Mouse (Mus musculus) urinary bladder, postnatal 14 days (tissue): ENCODE measurements around the gene Stk32c.
A peak's percentile ranks its signal among the peaks of the same experiment; 100 is the strongest.

Source experiments
- DNase-seq: peaks from one replicate; pipeline ENCODE4 v3.0.0; 2021; ENCODE audit warnings: low spot score

Gene Stk32c

DNA sequence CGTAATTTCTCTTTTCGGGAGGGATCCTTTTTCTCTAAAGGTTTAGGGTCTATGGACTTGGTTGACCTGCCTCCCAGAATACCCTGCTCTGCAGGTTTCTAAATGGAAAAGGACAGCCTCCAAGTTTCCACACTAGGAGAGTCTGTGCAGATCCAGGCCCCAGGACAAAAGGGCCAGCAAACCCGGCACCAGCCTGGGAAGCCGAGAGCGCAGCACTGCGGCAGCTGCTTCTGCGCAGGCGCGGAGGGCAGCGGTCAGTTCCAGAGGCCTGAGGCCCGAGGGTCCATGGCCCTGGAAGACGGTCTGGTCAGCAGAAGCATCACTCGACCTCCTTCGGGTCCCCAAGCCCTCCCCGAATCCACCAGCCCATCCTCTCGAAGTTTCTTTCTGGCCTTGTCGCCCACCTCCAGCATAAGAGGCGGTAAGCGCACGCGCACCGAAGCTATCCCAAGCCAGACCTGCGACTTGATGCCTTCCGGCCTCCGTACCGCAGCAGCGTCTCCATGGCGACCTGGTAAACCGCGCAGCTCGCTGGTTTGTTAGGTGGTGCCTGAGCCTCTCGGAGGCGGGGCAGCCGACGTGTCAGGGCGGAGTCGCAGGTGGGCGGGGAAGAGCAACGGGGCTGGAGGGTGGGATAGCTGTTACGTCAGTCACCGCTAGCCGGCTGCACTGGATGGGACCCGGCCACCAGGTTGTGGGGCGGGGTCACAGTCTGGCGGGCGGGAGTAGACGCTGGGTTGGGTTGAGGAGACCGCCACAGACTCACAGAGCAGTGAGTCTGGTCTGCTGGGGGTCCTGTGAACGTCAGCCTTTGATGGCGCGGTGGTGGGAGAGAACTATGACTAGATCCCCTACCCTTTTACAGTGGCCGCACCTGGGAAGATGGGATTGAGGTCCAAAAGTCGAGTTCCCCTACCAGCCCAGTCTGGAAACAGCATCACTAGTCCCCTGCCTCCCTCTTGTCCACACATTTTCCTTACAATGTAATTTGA lies at the start of gene Stk32c, which contains the start of gene Lrrc27:
Gene Stk32c, minus strand, starts transcription at position 554 of the 992 bp plus-strand sequence.
Gene Lrrc27, plus strand, starts transcription at position 235 of the 992 bp plus-strand sequence.
- DNase-seq: peak; percentile 99

DNA sequence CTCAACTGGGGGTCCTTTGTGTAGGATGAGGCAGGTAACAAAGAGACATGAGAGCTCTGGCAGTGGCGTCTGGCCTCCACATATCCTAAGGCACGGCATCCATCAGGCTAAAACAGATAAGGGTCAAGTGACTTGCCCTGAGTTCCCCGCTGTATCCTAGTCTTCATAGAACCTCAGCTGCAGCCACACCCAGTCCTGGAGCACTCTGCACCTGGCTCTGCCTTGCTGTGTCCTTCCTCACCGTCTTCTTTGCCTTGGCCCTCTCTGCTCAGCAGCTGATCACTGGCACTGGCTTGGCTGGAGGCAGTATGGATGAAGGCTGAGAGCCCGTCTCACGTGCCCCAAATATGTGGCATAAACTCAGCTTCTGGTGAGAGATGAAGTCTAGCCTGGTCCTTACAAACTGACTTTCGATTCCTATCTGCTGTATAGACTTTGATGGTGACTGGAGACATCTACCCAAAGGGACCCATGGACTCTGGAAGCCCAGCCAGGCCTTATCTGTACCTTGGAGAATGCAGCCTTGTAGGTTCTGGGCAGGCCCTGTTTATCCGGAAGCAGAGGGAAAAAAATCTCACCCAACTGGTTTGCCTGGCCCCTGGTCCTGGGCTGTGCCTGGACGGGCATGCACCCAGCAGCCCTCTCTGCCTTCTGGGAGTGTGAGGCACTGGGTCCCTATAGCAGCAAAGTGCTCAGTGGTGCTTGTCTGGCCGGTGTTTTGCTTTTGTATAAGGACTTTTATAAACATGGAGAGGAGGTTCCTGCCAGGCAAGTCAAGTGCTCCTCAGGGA lies 44.8 kb upstream of the Stk32c start:
- peak; percentile 90 for DNase-seq

DNA sequence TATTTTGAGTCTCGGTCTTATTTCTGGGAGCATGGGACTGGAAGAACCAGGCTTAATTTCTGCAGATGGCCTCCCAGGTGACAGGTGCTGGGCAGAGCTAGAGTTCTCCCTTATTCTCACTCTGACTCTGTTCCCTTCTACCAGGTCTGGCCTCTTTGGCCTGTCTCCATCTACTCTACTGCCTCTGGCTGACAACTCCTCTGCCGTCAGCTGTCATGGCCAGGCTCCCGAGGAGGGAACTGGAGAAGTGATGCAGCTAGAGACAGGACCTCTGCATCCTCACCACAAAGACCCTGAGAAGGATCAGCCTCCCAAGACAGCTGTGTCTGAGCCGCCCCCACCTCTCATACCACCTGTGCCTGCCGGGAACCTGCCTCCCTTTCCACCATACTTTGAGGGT lies 41.5 kb upstream of the Stk32c start:
- DNase-seq: no peak

DNA sequence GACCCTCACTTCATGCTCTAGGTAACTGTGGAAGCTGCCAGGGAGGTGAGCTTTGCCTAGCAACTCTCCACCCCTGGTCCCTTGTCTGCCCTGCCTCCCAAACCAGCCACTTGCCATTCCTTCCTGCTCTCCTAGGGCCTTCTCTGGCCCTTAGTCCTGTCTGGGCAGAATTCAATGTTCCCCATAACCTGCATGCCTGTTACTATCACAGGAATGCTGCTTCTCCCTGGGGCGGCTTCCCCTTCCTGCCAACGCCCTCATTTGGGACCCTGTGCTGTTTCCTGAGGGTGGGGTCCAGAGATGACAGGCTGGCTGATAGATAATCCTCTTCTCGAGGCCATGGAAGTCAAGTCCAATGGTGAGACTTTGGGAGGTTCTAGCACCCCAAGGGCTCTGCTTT lies 40.4 kb upstream of the Stk32c start:
- DNase-seq: no peak

DNA sequence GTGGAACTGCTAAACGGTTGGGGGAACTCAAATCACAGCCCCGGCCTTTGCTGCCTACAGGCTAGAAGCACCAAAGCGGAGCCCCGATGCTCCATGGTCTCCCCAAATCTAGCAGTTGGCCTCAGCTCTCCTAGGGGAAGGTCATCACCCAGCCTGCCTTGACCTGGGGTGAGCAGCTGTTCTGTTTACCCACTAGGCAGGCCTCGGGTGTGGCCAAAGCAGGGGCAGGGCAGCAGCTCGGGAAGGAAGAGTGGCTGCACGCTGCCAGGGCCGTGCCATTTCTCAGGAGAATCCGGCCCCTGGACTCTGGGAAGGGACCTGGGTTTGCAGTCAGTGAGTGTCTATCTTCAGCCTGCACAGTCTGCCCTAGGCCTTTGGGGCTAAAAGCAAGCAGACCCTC lies 39.9 kb upstream of the Stk32c start:
- DNase-seq: peak; percentile 57

DNA sequence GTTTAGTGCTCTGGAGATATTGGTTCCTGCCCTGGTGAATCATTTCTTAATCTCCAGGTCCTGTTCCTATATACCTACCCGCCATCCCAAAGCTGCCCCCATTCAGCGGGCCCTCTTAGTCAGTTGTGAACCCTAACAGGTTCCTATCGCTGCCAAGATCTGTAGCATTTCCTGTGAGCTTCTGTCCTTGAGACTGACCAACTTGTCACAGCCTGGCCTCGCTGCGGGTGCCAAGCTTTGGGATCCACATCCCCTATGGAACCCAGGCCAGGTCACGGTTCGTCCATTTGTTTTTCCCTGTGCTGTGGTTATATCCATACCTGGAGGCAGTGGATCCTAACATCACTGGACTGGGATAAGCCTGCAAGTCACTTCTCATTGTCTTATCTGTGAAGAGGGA lies 39.5 kb upstream of the Stk32c start:
- DNase-seq: no peak

DNA sequence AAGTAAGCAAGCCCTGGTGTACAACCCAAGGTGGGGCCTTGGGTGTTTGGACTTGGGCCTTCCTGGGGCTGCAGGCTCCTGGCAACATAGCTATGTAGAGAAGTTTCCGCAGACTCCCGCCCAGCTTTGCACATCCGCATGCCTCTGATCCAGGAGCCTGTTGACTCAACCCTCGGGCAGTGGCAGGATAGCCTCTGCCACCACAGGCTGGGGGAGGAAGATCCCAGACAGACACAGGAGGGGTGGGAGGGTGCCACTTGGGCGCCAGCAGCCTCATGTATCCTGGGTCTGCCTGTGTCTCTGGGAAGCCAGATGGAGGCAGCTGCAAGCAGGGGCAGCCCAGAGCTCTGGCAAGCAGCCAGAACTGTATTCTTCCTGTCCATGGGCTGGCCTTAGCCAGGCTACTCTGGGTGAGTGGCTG lies 38.8 kb upstream of the Stk32c start:
- peak; percentile 73 for DNase-seq

DNA sequence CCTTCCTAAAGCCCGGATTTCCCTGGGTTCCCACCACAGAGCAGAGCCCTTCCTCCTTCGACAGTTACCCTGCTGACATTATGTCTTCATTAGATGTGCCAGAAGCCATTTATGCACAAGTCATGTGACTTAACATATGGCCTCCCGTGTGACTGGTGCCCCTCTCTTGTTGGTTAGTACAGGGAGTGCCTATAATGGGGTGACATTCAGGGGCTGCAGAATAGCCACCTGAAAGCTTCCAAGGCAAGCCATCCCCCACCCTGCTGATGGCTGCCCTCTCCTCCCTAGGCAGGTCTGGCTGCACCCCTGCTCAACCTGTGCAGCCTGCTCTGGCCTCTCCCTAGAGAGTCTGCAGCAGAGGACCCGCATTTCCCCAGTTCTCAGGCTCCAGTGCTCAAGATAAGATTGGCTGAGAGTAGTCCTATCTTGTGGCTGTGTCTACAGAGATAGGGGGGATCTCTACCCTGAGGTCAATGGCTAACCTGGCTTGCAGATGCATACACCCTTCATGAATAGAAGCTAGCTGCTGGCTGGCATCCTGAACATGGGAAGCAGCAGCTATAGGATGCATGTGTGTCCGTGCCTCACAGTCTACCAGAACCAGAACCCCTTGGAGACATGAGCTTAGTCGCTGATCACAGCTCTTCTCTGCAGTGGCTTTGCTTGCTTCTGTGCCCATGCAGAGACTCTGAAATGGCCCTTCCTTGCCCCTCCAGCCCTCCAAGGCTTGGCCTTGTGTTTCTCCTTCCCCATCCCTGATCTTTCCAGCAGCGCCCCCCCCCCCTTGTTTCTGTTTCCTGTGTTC lies 36.5 kb upstream of the Stk32c start:
- DNase-seq: no peak

DNA sequence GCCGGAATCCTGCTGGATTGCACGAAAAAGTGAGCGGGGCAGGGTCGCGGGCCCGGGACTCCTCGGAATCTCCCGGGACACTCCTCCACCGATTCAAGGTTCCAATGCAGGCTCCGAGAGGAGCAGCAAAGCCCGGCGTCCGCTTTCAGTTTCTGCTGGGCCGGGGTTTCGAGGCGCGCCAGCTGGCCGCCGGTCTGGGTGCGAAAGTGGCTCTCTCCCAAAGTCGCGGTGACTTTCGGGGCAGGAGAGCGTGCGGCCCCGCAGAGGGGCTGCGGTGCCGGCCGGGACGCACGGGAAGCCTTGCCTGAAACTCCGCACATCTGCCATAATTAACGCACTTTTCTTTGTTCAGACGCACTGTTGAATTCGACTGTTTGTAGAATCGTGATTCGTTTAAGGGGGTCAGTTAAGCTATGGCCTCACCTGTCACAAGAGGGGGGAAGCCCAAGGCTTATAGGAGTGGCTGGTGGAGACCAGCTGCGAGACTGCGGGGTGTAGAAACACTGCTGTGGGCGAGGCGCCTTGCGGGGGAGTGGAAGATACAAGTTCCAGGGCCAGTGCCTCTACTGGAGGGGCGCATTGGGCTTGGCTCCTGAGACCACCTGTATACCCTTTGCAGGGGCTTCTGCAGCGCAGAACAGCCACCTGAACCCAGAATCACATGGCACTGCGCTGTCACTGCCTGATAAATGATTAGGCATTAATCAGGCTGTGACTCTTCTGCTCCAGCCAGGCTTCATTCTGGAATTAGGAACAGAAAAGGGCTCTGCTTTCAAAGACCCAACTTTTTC lies 35.7 kb upstream of the Stk32c start:
- no peak for DNase-seq

DNA sequence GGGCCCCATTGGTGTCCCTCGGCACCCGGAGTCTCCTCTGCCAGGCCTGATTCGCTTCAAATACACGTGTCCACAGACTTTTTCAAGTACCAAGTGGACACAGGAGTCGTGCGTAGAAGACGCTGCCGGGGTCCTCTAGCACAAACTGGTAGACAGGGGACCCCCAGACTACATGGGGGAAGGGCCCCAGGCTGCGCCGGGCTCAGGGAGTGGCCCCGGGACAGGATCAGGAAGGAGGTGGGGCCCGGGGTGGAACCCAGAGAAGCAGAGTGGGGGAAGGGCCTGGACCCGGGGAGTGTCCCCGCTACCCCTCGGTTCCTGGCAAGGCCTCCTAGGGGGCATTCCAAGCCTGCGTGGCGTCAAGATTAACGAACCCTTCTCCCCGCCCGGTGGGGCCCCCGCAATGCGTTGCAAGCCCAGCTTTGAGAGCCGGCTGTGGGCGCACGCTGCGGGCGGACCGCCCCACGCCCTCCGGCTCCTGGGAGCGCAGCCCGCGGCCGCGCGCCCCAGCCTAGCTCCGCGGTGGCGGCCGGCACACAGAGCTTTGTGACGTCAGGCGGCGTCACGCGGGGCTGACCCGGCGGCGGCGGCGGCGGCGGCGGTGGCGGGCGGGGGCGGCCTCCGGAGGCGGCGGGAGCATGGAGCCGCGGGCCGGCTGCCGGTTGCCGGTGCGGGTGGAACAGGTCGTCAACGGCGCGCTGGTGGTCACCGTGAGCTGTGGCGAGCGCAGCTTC lies 34.9 kb upstream of the Stk32c start, which contains the start of gene Pwwp2b:
Gene Pwwp2b, plus strand, starts transcription at position 602 of the 734 bp plus-strand sequence.
- DNase-seq: peak; percentile 87

DNA sequence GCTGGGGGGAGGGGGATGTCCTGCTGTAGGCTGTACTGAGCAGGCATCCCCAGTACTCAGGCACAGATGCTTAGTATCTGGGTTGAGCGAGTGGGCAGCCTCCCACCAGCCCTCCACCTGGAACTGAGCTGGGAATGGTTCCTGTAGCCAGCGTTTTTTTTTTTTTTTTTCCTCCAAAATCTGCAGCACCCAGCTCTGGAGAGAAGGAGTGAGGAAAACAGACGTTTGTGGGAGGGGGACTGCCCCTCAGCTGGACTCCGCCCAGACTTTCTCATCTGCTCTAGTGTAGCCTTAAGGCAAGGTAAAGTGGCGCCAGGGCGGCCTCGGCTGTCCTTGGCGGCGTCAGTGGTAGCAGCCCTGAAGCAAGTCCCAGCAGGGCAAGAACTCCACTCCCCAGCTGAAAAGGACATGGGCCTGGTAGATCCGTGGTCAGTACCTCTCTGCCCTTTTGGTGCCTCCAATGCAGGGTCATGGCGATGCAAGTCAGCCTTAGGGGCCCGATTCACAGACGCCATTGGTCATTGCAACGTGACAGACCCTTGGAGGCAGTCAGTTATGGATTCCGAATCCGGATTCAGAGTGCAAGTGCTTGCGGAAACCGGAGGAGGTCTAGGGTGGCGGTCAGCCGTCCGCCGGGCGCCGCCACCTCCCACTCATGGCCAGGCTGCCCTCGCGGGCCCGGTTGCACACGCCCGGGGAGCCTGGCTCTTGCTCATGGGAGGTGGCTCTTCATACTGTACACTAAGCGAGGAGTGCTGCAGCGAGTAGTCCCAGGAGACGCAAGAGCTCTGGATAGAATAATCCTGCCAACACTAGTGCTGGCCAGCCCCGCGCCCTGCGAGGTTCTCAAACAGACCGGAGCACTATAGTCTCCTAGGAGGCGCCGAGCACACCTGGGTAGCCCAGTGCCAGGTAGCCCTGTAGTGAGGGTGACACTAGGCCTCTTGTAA lies 34.1 kb upstream of the Stk32c start:
- peak; percentile 49 for DNase-seq

DNA sequence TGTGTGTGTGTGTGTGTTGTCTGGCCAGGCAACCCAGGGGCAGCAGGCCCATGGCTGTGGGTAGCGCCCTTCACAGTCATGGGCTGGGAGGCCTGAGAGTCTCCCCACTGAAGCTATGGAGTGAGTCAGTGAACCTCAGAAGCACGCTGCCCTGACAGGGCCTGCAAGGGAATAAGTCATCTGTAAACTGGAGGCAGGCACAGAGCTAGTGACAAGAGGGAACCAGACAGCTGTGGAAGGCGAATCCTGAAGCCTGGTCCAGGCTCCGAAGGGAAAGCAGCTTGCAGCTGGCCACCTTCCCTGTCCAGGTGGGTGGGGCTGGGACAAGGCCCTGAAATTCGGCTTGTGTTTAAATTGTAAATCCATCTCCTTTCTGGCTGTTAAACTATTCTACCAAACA lies 33.0 kb upstream of the Stk32c start:
- peak; percentile 65 for DNase-seq

DNA sequence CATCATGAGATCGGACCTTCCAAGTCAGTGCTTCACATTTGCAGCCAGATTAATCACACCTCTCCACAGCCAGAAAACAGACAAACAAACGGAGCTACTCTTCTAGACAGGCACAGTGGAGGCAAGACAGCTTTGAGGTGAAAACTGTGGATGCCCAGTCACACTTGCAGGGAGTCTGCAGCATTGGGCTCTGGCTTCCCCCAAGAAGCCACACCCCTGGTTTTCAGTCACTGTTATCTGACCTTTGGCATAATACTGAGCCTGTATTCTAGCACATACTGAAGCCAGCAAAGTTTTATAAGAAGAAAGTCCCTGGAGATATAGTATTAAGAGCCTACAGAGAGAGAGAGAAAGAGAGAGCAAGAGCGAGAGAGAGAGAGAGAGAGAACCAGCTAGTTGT lies 26.3 kb upstream of the Stk32c start:
- no peak for DNase-seq

DNA sequence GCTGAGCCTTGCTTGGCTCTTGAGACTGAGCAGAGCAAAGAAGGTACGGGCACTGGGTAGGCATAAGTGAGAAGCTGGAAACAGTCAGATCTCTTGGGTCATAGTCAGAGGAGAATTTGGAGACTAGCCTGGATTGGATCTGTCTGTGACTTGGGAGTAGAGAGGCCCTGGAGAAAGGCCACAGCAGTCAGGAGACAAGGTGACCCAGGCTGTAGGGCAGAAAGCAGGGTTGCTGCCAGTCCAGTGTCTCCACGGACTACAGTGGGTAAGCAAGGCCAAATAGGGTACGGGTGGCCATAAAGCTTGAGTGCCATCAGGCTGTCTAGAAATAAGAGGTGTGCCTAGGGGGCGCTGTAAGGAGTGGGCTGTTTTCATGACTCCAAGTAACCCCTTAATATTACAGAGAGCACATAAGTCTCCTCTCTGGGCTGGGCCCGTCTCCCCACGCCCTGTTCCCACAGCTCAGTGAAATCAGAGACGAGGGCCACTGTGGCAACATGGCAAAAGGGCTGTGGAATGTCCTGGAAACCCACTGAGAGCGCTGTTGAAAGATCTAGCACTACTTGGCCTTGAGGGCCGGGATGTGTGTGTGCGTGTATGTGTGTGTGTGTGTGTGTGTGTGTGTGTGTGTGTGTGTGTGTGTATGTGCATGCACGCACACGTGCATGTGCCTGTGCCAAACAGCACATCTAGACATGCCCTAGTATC lies 22.7 kb upstream of the Stk32c start:
- DNase-seq: no peak

DNA sequence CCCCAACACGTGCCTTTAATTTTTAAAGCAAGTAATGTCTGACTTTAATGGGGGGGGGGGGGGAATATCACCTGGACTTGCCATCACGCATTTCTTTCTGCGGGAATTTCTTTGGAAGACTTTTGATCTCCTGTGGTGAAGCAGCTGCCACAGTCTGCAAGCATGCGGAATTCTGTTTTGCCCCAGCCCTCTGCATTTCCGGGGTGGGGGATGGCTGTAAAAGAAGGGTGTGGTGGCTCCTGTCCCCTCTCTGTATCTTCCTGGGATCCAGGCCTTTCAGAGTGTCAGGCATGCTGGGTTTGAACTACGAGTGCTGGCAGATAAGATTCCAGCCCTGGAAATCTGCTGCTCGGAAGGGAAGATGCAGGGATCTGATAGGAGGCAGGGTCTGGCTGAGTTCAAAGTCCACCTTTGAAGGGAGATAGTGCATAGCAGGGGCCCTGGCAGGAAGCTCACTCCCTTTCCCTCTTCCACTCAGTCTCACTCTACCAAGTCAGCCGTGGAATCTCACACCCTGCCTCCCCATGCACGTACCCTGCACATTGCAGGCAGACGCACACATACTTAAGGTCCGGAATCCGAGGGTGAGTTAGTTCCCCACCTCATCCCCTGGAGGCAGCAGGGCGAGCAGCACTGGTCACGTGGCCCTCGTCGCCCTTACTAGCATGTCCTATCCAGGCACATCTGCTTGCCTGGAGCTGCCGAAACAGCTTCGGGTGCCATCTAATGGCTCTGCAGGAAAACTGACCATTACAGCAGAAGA lies 21.5 kb upstream of the Stk32c start:
- DNase-seq: peak; percentile 59

DNA sequence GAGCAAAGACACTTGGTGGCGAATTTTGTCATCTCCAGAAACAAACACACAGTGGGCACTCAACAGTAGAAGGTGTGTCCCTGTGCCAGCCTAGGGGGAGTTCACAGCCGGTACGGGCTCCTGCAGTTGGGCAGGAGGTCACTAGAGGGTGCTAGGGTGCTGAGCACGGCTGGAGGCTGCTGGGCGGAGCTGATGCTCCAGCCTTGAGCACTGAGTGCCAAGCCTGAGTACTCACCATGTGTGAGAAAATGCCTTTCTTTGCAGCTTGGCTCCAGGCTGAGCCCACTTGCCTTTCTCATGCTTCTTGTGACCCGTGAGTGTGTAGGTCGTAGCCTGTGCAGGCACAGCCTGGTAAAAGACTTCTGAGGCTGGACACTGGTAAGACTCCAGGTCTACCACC lies 20.6 kb upstream of the Stk32c start:
- peak; percentile 90 for DNase-seq

DNA sequence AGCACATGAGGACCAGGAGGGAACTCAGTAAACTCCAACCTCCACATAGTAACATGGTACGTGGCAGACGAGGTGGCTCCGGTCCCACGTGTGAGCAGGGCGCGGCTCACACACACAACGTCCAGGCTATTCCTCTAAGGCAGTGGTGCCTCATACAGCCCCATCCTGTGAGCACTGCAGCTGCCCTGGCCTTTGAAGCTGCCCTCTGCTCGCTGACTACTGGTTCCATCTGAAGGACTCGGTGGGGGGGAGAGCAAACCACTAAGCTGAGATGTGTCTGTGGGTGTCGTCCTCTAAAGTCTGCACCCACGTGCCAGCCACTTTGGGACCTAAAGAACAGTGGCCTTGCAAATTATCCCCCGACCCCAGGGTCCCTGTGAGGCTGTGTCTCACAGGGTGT lies 17.1 kb upstream of the Stk32c start:
- DNase-seq: no peak

DNA sequence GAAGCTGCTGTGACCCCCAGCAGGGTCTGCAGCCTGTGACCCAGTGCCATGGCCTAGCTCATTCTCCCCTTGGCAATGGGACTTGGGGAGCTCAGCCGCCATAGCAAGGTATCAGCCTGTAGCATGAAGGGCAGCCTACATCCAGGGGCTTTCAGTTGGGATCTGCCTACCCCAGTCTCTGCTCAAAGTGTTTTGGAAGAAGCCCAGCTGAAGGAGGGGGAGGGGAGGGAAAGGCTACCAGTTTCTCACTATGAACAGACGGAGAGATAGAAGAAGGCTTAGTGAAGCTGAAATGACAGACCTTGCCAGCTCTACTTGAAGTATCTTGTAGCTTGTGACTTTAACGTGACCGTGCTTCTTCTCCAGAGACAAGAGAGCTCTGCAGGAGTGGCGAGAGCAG lies 16.7 kb upstream of the Stk32c start:
- no peak for DNase-seq
